ENCODE assay signal across 17 mouse cellular contexts in the genomic region with DNA sequence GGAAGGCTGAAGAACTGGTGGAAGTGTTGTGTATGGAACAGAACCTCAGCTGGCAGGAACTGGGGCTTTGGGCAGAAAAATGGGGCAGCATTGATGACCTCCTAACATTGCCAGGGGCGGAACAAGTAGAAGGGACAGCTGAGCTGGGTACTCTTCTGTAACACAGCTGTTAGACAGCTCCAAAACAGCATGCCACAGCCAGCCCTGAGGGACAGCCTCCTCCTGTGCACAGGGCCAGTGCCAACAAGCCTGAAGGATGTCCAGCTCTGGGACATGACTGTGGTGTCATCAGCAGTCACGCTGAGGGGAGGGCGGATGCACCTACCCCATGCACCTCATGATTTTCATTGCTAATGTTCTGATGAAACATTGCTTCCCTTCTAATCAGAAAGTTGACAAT.
DNase-seq lines count a peak whose midpoint lies in the region; ATAC-seq lines count a peak whose summit lies in the region.
"Had no signal": no experiment of that assay in that cellular context is flagged by ENCODE, and none has a peak within 500 bp of the region (broad histone marks: within the 10 kb centered on the region; RNA-seq: fewer than 3 reads in every experiment).

No protein-coding gene starts in this region.

- no peak overlapping the region for H3K4me2 ChIP-seq in embryonic facial prominence, embryonic 15.5 days (replicated peaks)
- no peak overlapping the region for H3K4me2 ChIP-seq in midbrain, embryonic 11.5 days
- no peak overlapping the region for H3K4me2 ChIP-seq in neural tube, embryonic 13.5 days
- H3K4me2 ChIP-seq: liver, embryonic 11.5 days; lung, embryonic 14.5 days had no signal

- DNase-seq in embryonic facial prominence, embryonic 10.5 days (ENCODE audit: low spot score) = no peak
- DNase-seq in midbrain, embryonic 10.5 days (ENCODE audit: low spot score) = no peak
- DNase-seq in midbrain, embryonic 11.5 days (ENCODE audit: low spot score, missing footprints) = no peak
- peak; percentile 46 for DNase-seq in gastrocnemius, postnatal 10 days
- no peak for DNase-seq in heart, postnatal 25 days (ENCODE audit: low spot score)
- DNase-seq: cerebellum, adult 9-11 months; heart, adult 11 months; kidney, adult 11 months; kidney, postnatal 10 days; left cerebral cortex, postnatal 4 days; lung, embryonic 14.5 days had no signal

- H3K27me3 ChIP-seq in embryonic facial prominence, embryonic 15.5 days = no peaks in the 10 kb centered on the region
- H3K27me3 ChIP-seq in embryonic facial prominence, embryonic 10.5 days (replicated peaks; ENCODE audit: low read depth, poor library complexity, severe bottlenecking) = no peaks in the 10 kb centered on the region
- H3K27me3 ChIP-seq in midbrain, embryonic 10.5 days (ENCODE audit: low read depth, poor library complexity, severe bottlenecking) = no peaks in the 10 kb centered on the region
- no peaks in the 10 kb centered on the region for H3K27me3 ChIP-seq in midbrain, embryonic 11.5 days (ENCODE audit: control insufficient read depth, insufficient read depth, low read length)
- H3K27me3 ChIP-seq in neural tube, embryonic 13.5 days = no peaks in the 10 kb centered on the region

- no peak overlapping the region for H3K27ac ChIP-seq in embryonic facial prominence, embryonic 15.5 days (replicated peaks)
- H3K27ac ChIP-seq in embryonic facial prominence, embryonic 10.5 days (replicated peaks) = no peak overlapping the region
- peak overlapping the region; percentile 61 for H3K27ac ChIP-seq in midbrain, embryonic 10.5 days (replicated peaks)
- H3K27ac ChIP-seq in midbrain, embryonic 11.5 days (ENCODE audit: low read depth, low read length) = no peak overlapping the region
- peak overlapping the region; percentile 74 for H3K27ac ChIP-seq in neural tube, embryonic 13.5 days (replicated peaks)
- H3K27ac ChIP-seq: layer of hippocampus, adult 2 months; macrophage had no signal

- intact Hi-C loops in heart, postnatal 25 days (cut with DNase I) = no loop called here

- H3K4me3 ChIP-seq in embryonic facial prominence, embryonic 15.5 days (replicated peaks) = no peak overlapping the region
- no peak overlapping the region for H3K4me3 ChIP-seq in embryonic facial prominence, embryonic 10.5 days
- no peak overlapping the region for H3K4me3 ChIP-seq in midbrain, embryonic 10.5 days
- H3K4me3 ChIP-seq in midbrain, embryonic 11.5 days (ENCODE audit: low read depth, low read length) = no peak overlapping the region
- H3K4me3 ChIP-seq in neural tube, embryonic 13.5 days = no peak overlapping the region
- H3K4me3 ChIP-seq: layer of hippocampus, adult 2 months had no signal

- H3K4me1 ChIP-seq in embryonic facial prominence, embryonic 15.5 days = peaks cover 42% of the 10 kb centered on the region
- peaks cover 54% of the 10 kb centered on the region for H3K4me1 ChIP-seq in embryonic facial prominence, embryonic 10.5 days
- peaks cover 40% of the 10 kb centered on the region for H3K4me1 ChIP-seq in midbrain, embryonic 10.5 days
- H3K4me1 ChIP-seq in midbrain, embryonic 11.5 days (ENCODE audit: control insufficient read depth, insufficient read depth, low read length) = peaks cover 3% of the 10 kb centered on the region
- peaks cover 78% of the 10 kb centered on the region for H3K4me1 ChIP-seq in neural tube, embryonic 13.5 days (replicated peaks)

- no peaks in the 10 kb centered on the region for H3K9me3 ChIP-seq in embryonic facial prominence, embryonic 15.5 days (replicated peaks)
- H3K9me3 ChIP-seq in embryonic facial prominence, embryonic 10.5 days = no peaks in the 10 kb centered on the region
- H3K9me3 ChIP-seq in midbrain, embryonic 10.5 days (replicated peaks) = no peaks in the 10 kb centered on the region
- no peaks in the 10 kb centered on the region for H3K9me3 ChIP-seq in midbrain, embryonic 11.5 days (ENCODE audit: control insufficient read depth, low read length)
- no peaks in the 10 kb centered on the region for H3K9me3 ChIP-seq in neural tube, embryonic 13.5 days

- H3K36me3 ChIP-seq in embryonic facial prominence, embryonic 15.5 days = no peaks in the 10 kb centered on the region
- H3K36me3 ChIP-seq in embryonic facial prominence, embryonic 10.5 days (replicated peaks) = peaks cover 11% of the 10 kb centered on the region; the same call in 1 of the 2 replicates
- peaks cover 12% of the 10 kb centered on the region; the same call in 1 of the 2 replicates for H3K36me3 ChIP-seq in midbrain, embryonic 10.5 days
- H3K36me3 ChIP-seq in midbrain, embryonic 11.5 days (ENCODE audit: control insufficient read depth, insufficient read depth, low read length) = no peaks in the 10 kb centered on the region
- H3K36me3 ChIP-seq in neural tube, embryonic 13.5 days = peaks cover 12% of the 10 kb centered on the region

- 0 out of 2 replicates have a peak, but pooled peaks have one; percentile 11 for ATAC-seq in embryonic facial prominence, embryonic 15.5 days (ENCODE audit: insufficient number of reproducible peaks, low FRiP score, low TSS enrichment, low read depth)
- no peak for ATAC-seq in midbrain, embryonic 11.5 days (ENCODE audit: low FRiP score)
- ATAC-seq in neural tube, embryonic 13.5 days (ENCODE audit: low read depth) = no peak
- ATAC-seq in erythroid progenitor cell, adult 5-6 weeks (replicated peaks; ENCODE audit: low FRiP score, poor library complexity, severe bottlenecking) = no peak

- no peak overlapping the region for H3K9ac ChIP-seq in embryonic facial prominence, embryonic 15.5 days
- H3K9ac ChIP-seq in midbrain, embryonic 11.5 days (ENCODE audit: low read length) = no peak overlapping the region
- 0 out of 2 replicates have a peak overlapping the region, but pooled peaks have one; percentile 41 for H3K9ac ChIP-seq in neural tube, embryonic 13.5 days
- H3K9ac ChIP-seq: lung, embryonic 14.5 days had no signal

- WGBS in embryonic facial prominence, embryonic 15.5 days = 70% methylated on average over 3 of the region's 3 CpGs
- 86% methylated on average over 3 of the region's 3 CpGs for WGBS in embryonic facial prominence, embryonic 10.5 days
- WGBS in midbrain, embryonic 10.5 days = 94% methylated on average over 3 of the region's 3 CpGs
- 94% methylated on average over 3 of the region's 3 CpGs for WGBS in midbrain, embryonic 11.5 days
- WGBS in neural tube, embryonic 13.5 days = 67% methylated on average over 3 of the region's 3 CpGs

Comparison
In these comparisons a context has a peak if more than half of its experiments do, and no peak if none do; other contexts are left out.
1. H3K27ac ChIP-seq: peak in midbrain, embryonic 10.5 days (single experiment) and neural tube, embryonic 13.5 days (single experiment); none in embryonic facial prominence, embryonic 15.5 days (single experiment), embryonic facial prominence, embryonic 10.5 days (single experiment) and midbrain, embryonic 11.5 days (single experiment).